Mouse (Mus musculus) hindbrain, embryonic 10.5 days (tissue): ENCODE measurements around the gene Prkn. TPM values are rescaled to one million over a fixed set of nuclear protein-coding genes. Genes with fewer than 3 reads are reported as not detected.

Experiments
- DNase-seq: peaks from one replicate; pipeline ENCODE4 v3.0.0-alpha.2; 2017; ENCODE audit warnings: low spot score
- H3K27ac ChIP-seq: fragments of 300-500 bp; sonication (generic); 2 replicates; pipeline ENCODE4 v1.5.1; 2016; ENCODE audit warnings: mild to moderate bottlenecking, moderate library complexity
- H3K27me3 ChIP-seq: fragments of 300-500 bp; sonication (generic); 2 replicates; pipeline ENCODE4 v1.6.1; 2016; ENCODE audit warnings: mild to moderate bottlenecking; ENCODE audit not compliant: poor library complexity, insufficient read depth, severe bottlenecking
- H3K36me3 ChIP-seq: fragments of 300-500 bp; sonication (generic); 2 replicates; pipeline ENCODE4 v1.6.1; 2016; ENCODE audit warnings: mild to moderate bottlenecking, moderate library complexity
- H3K4me1 ChIP-seq: fragments of 300-500 bp; sonication (generic); replicated peaks from 2 replicates; pipeline ENCODE4 v1.6.1; 2016; ENCODE audit warnings: mild to moderate bottlenecking
- H3K4me3 ChIP-seq: fragments of 300-500 bp; sonication (generic); 2 replicates; pipeline ENCODE4 v1.5.1; 2016; ENCODE audit warnings: mild to moderate bottlenecking, moderate library complexity
- H3K9me3 ChIP-seq: fragments of 300-500 bp; sonication (generic); 2 replicates; pipeline ENCODE4 v1.6.1; 2016; ENCODE audit warnings: mild to moderate bottlenecking, moderate library complexity
- WGBS: fragments of 180-500 bp; shearing (Covaris S2); methylation state at CpG from one replicate; pipeline ENCODE4 v1.1.7; 2016; 5-methylcytosine and 5-hydroxymethylcytosine counted together
- polyA plus RNA-seq: library from polyadenylated mRNA; unstranded; fragments of >200 nt; fragmentation: Nextera tagmentation; extraction: Ambion mirVana; gene quantifications from 2 replicates; pipeline ENCODE4 v1.2.1, GENCODE M21; 2016

Gene Prkn
- polyA plus RNA-seq, 1 experiment from 2014 or later = 1.2 TPM

GRCm38 (mm10) chr17:10901686-10902228 lies 61.6 kb downstream of the Prkn start:
- no peak for DNase-seq
- Histone ChIP-seq H3K27me3 (no peaks in the 10 kb centered on the region), H3K4me3 (no peak overlapping the region), H3K4me1 (no peaks in the 10 kb centered on the region), H3K27ac (no peak overlapping the region), H3K36me3 (no peaks in the 10 kb centered on the region), H3K9me3 (no peaks in the 10 kb centered on the region)
- 87% methylated on average over 3 of the region's 3 CpGs for WGBS

GRCm38 (mm10) chr17:10936698-10937097 lies 96.5 kb downstream of the Prkn start:
- Histone ChIP-seq H3K27ac (no peak overlapping the region), H3K4me3 (no peak overlapping the region), H3K27me3 (no peaks in the 10 kb centered on the region), H3K4me1 (peaks cover 10% of the 10 kb centered on the region; the same call in 1 of the 2 replicates), H3K9me3 (no peaks in the 10 kb centered on the region), H3K36me3 (no peaks in the 10 kb centered on the region)
- no peak for DNase-seq

GRCm38 (mm10) chr17:10937844-10938243 lies 97.7 kb downstream of the Prkn start:
- Histone ChIP-seq H3K36me3 (no peaks in the 10 kb centered on the region), H3K27me3 (no peaks in the 10 kb centered on the region), H3K4me3 (no peak overlapping the region), H3K27ac (no peak overlapping the region), H3K4me1 (peaks cover 10% of the 10 kb centered on the region; the same call in 1 of the 2 replicates), H3K9me3 (no peaks in the 10 kb centered on the region)
- DNase-seq = no peak
- 46% methylated on average over 8 of the region's 8 CpGs for WGBS

- no peak for DNase-seq
- no peak overlapping the region for H3K4me3 ChIP-seq
- no peak overlapping the region for H3K27ac ChIP-seq
- H3K27me3 ChIP-seq = no peaks in the 10 kb centered on the region
- no peaks in the 10 kb centered on the region for H3K9me3 ChIP-seq
- peaks cover 10% of the 10 kb centered on the region; the same call in 1 of the 2 replicates for H3K4me1 ChIP-seq
- no peaks in the 10 kb centered on the region for H3K36me3 ChIP-seq
- 67% methylated on average over 1 of the region's 1 CpGs for WGBS
Measured at GRCm38 (mm10) chr17:10938755-10939154, 98.6 kb downstream of the Prkn start.

- no peaks in the 10 kb centered on the region for H3K27me3 ChIP-seq
- no peak for DNase-seq
- no peaks in the 10 kb centered on the region for H3K4me1 ChIP-seq
- no peak overlapping the region for H3K27ac ChIP-seq
- no peaks in the 10 kb centered on the region for H3K36me3 ChIP-seq
- no peaks in the 10 kb centered on the region for H3K9me3 ChIP-seq
- 84% methylated on average over 4 of the region's 4 CpGs for WGBS
- H3K4me3 ChIP-seq = no peak overlapping the region
Measured at GRCm38 (mm10) chr17:10946552-10946951, 106.4 kb downstream of the Prkn start.

GRCm38 (mm10) chr17:10947614-10948013 lies 107.4 kb downstream of the Prkn start:
- WGBS = 80% methylated on average over 2 of the region's 2 CpGs
- no peaks in the 10 kb centered on the region for H3K9me3 ChIP-seq
- H3K27ac ChIP-seq = no peak overlapping the region
- H3K4me3 ChIP-seq = no peak overlapping the region
- no peaks in the 10 kb centered on the region for H3K27me3 ChIP-seq
- H3K4me1 ChIP-seq = no peaks in the 10 kb centered on the region
- no peaks in the 10 kb centered on the region for H3K36me3 ChIP-seq
- no peak for DNase-seq

- Histone ChIP-seq H3K27ac (no peak overlapping the region), H3K4me3 (no peak overlapping the region), H3K36me3 (no peaks in the 10 kb centered on the region), H3K4me1 (no peaks in the 10 kb centered on the region), H3K9me3 (no peaks in the 10 kb centered on the region), H3K27me3 (no peaks in the 10 kb centered on the region)
- DNase-seq = no peak
- WGBS = 83% methylated on average over 10 of the region's 10 CpGs
Measured at GRCm38 (mm10) chr17:10959066-10959864, 119.1 kb downstream of the Prkn start.

GRCm38 (mm10) chr17:10962151-10962550 lies 122.0 kb downstream of the Prkn start:
- Histone ChIP-seq H3K27me3 (no peaks in the 10 kb centered on the region), H3K4me1 (no peaks in the 10 kb centered on the region), H3K4me3 (no peak overlapping the region), H3K36me3 (no peaks in the 10 kb centered on the region), H3K27ac (no peak overlapping the region), H3K9me3 (no peaks in the 10 kb centered on the region)
- DNase-seq = no peak
- 92% methylated on average over 5 of the region's 5 CpGs for WGBS

- WGBS = 65% methylated on average over 4 of the region's 4 CpGs
- 0 out of 2 replicates have a peak, but pooled peaks cover 3% of the 10 kb centered on the region for H3K4me1 ChIP-seq
- H3K36me3 ChIP-seq = no peaks in the 10 kb centered on the region
- H3K27me3 ChIP-seq = no peaks in the 10 kb centered on the region
- no peaks in the 10 kb centered on the region for H3K9me3 ChIP-seq
- no peak for DNase-seq
- no peak overlapping the region for H3K27ac ChIP-seq
- H3K4me3 ChIP-seq = no peak overlapping the region
Measured at GRCm38 (mm10) chr17:10982136-10982535, 142.0 kb downstream of the Prkn start.

GRCm38 (mm10) chr17:10987040-10987439 lies 146.9 kb downstream of the Prkn start:
- Histone ChIP-seq H3K4me3 (no peak overlapping the region), H3K27me3 (no peaks in the 10 kb centered on the region), H3K4me1 (0 out of 2 replicates have a peak, but pooled peaks cover 1% of the 10 kb centered on the region), H3K27ac (no peak overlapping the region), H3K36me3 (no peaks in the 10 kb centered on the region), H3K9me3 (no peaks in the 10 kb centered on the region)
- no peak for DNase-seq
- WGBS = 85% methylated on average over 4 of the region's 4 CpGs

GRCm38 (mm10) chr17:10997291-10997690 lies 157.1 kb downstream of the Prkn start:
- WGBS = 79% methylated on average over 5 of the region's 5 CpGs
- H3K4me1 ChIP-seq = no peaks in the 10 kb centered on the region
- no peaks in the 10 kb centered on the region for H3K36me3 ChIP-seq
- H3K4me3 ChIP-seq = no peak overlapping the region
- no peak overlapping the region for H3K27ac ChIP-seq
- no peaks in the 10 kb centered on the region for H3K27me3 ChIP-seq
- no peaks in the 10 kb centered on the region for H3K9me3 ChIP-seq
- no peak for DNase-seq

GRCm38 (mm10) chr17:11023371-11023770 lies 183.2 kb downstream of the Prkn start:
- 88% methylated on average over 2 of the region's 2 CpGs for WGBS
- Histone ChIP-seq H3K36me3 (no peaks in the 10 kb centered on the region), H3K4me3 (no peak overlapping the region), H3K9me3 (no peaks in the 10 kb centered on the region), H3K27me3 (no peaks in the 10 kb centered on the region), H3K27ac (no peak overlapping the region), H3K4me1 (no peaks in the 10 kb centered on the region)
- no peak for DNase-seq

- no peak for DNase-seq
- H3K9me3 ChIP-seq = no peaks in the 10 kb centered on the region
- no peak overlapping the region for H3K27ac ChIP-seq
- no peaks in the 10 kb centered on the region for H3K4me1 ChIP-seq
- no peaks in the 10 kb centered on the region for H3K27me3 ChIP-seq
- 93% methylated on average over 4 of the region's 4 CpGs for WGBS
- no peak overlapping the region for H3K4me3 ChIP-seq
- no peaks in the 10 kb centered on the region for H3K36me3 ChIP-seq
Measured at GRCm38 (mm10) chr17:11029348-11029747, 189.2 kb downstream of the Prkn start.
